15 mouse cellular contexts compared by ENCODE assay signal in the genomic region with DNA sequence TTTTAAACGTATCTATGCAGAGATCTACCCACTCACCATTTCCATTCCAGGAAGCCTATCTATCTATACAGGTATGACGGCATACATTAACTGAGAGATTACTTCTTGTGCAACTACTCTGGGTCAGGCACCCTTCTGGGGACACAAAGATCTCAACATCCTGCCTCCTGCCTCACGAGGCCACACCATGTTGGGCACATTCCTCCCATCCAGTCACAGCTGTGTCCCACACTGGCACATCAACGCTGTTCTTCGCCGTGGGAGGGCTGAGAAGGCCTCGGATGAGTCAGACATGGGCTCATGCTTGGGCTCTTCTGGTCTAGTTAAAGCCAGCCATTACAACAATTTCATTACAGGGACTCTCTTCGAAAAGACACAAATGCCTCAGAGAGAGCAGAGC. TPM values are rescaled to one million over a fixed set of nuclear protein-coding genes. Genes with fewer than 3 reads are reported as not detected.
DNase-seq lines count a peak whose midpoint lies in the region; ATAC-seq lines count a peak whose summit lies in the region.
"Had no signal": no experiment of that assay in that cellular context is flagged by ENCODE, and none has a peak within 500 bp of the region (broad histone marks: within the 10 kb centered on the region; RNA-seq: fewer than 3 reads in every experiment).

No protein-coding gene starts in this region.

- H3K4me2 ChIP-seq in intestine, embryonic 16.5 days (ENCODE audit: low read depth, low read length), result no peak overlapping the region
- H3K4me2 ChIP-seq: embryonic facial prominence, embryonic 15.5 days had no signal

- H3K27me3 ChIP-seq in intestine, embryonic 16.5 days (replicated peaks; ENCODE audit: control insufficient read depth, insufficient read depth, low read length), result no peaks in the 10 kb centered on the region
- H3K27me3 ChIP-seq: embryonic facial prominence, embryonic 15.5 days had no signal

- no peaks in the 10 kb centered on the region for H3K36me3 ChIP-seq in intestine, embryonic 16.5 days (ENCODE audit: control insufficient read depth, insufficient read depth, low read length)
- H3K36me3 ChIP-seq: embryonic facial prominence, embryonic 15.5 days; limb, embryonic 10.5 days had no signal

- no peak overlapping the region for H3K27ac ChIP-seq in intestine, embryonic 16.5 days (ENCODE audit: low read length)
- H3K27ac ChIP-seq: embryonic facial prominence, embryonic 15.5 days; limb, embryonic 10.5 days had no signal

- H3K9ac ChIP-seq in intestine, embryonic 16.5 days (ENCODE audit: low read depth, low read length), result no peak overlapping the region
- H3K9ac ChIP-seq: embryonic facial prominence, embryonic 15.5 days had no signal

- ATAC-seq in frontal cortex, adult (ENCODE audit: low TSS enrichment), result peak; percentile 83
- ATAC-seq in intestine, embryonic 16.5 days, result no peak
- ATAC-seq: forebrain, embryonic 14.5 days had no signal

- no peaks in the 10 kb centered on the region for H3K4me1 ChIP-seq in intestine, embryonic 16.5 days (ENCODE audit: control insufficient read depth, insufficient read depth, low read length)
- H3K4me1 ChIP-seq: embryonic facial prominence, embryonic 15.5 days had no signal

- intact Hi-C loops in left cerebral cortex, postnatal 10 days (cut with DNase I), result no loop called here

- DNase-seq in frontal cortex, postnatal 14 days (ENCODE audit: low spot score in 2 of 2), result no peak
- peak; percentile 63 to 71 for DNase-seq in left cerebral cortex, adult 18-20 months (ENCODE audit: low spot score in 2 of 2)
- DNase-seq in left cerebral cortex, postnatal 10 days (ENCODE audit: extremely low spot score in 1 of 2, low spot score in 2 of 2), result no peak
- peak; percentile 57 for DNase-seq in CD4-positive helper T cell, adult 2 months (ENCODE audit: low read depth, low spot score)
- DNase-seq in brain, adult 2 months (ENCODE audit: low read depth, low spot score), result peak; percentile 87
- DNase-seq in urinary bladder, postnatal 36 days (ENCODE audit: low spot score in 2 of 2), result no peak
- DNase-seq: lung, adult 18-20 months had no signal

- no peaks in the 10 kb centered on the region for H3K9me3 ChIP-seq in intestine, embryonic 16.5 days (ENCODE audit: control insufficient read depth, low read length)
- H3K9me3 ChIP-seq: embryonic facial prominence, embryonic 15.5 days; limb, embryonic 10.5 days had no signal

- no peak overlapping the region for H3K4me3 ChIP-seq in intestine, embryonic 16.5 days (ENCODE audit: low read length)
- H3K4me3 ChIP-seq: embryonic facial prominence, embryonic 15.5 days; limb, embryonic 10.5 days had no signal

- 79% methylated on average over 8 of the region's 8 CpGs for WGBS in intestine, embryonic 16.5 days

RNA-seq across cellular contexts. Expression of a gene that starts 8.9 kb away (rescaled TPM):
- 1 to 10 TPM; 3.2 to 3.5 TPM for total RNA-seq in left cerebral cortex, adult 18-20 months (2021)
- total RNA-seq in left cerebral cortex, postnatal 10 days (2021), result 1 to 10 TPM; 3.3 to 3.7 TPM
- polyA plus RNA-seq in intestine, embryonic 16.5 days (2015; fragmentation: Nextera tagmentation; extraction: Ambion mirVana), result 22.5 and 23.6 TPM in 2 replicates

RNA-seq across cellular contexts. Expression of a gene that starts 36.2 kb away (rescaled TPM):
- total RNA-seq in left cerebral cortex, adult 18-20 months (2021), result 1 to 10 TPM; 2.9 to 4.6 TPM
- 1 to 10 TPM; 5.1 to 7.1 TPM for total RNA-seq in left cerebral cortex, postnatal 10 days (2021)
- not detected in 2 replicates for polyA plus RNA-seq in intestine, embryonic 16.5 days (2015; fragmentation: Nextera tagmentation; extraction: Ambion mirVana)
- total RNA-seq: gastrocnemius, postnatal 4 days; monocyte, adult 5-6 weeks had no signal
- polyA plus RNA-seq: embryonic facial prominence, embryonic 15.5 days; limb, embryonic 10.5 days; thymus, postnatal 0 days had no signal

RNA-seq across cellular contexts. Expression of a gene that starts 41.5 kb away (rescaled TPM):
- 10 to 100 TPM; 32.7 to 38.9 TPM for total RNA-seq in left cerebral cortex, adult 18-20 months (2021)
- total RNA-seq in left cerebral cortex, postnatal 10 days (2021), result 10 to 100 TPM; 20.6 to 23.2 TPM
- 5.5 and 5.6 TPM in 2 replicates for polyA plus RNA-seq in intestine, embryonic 16.5 days (2015; fragmentation: Nextera tagmentation; extraction: Ambion mirVana)

Comparison
In these comparisons a context has a peak if more than half of its experiments do, and no peak if none do; other contexts are left out.
1. DNase-seq: peak in left cerebral cortex, adult 18-20 months (2 of 2), CD4-positive helper T cell, adult 2 months (single experiment) and brain, adult 2 months (single experiment); none in frontal cortex, postnatal 14 days (0 of 2), left cerebral cortex, postnatal 10 days (0 of 2) and urinary bladder, postnatal 36 days (0 of 2).